Comparison of ENCODE assay signal across 12 mouse cellular contexts in genomic region chr17:64491922-64492353, GRCm38 (mm10).
DNase-seq lines count a peak whose midpoint lies in the region; ATAC-seq and TF ChIP-seq lines count a peak whose summit lies in the region.
"Had no signal": no experiment of that assay in that cellular context is flagged by ENCODE, and none has a peak within 500 bp of the region (broad histone marks: within the 10 kb centered on the region; RNA-seq: fewer than 3 reads in every experiment).

No protein-coding gene starts in this region.

- DNase-seq in kidney, postnatal 36 days, result no peak
- DNase-seq in yolk sac, embryonic 10.5 days (ENCODE audit: low spot score), result peak; percentile 50
- DNase-seq in layer of hippocampus, adult 9-10 months (ENCODE audit: low spot score), result no peak
- no peak for DNase-seq in embryo, embryonic 10 days (ENCODE audit: low spot score)
- DNase-seq: adrenal gland, postnatal 25 days; cerebellum, adult 11 months; kidney, adult 11 months had no signal

- 0 out of 2 replicates have a peak, but pooled peaks have one; percentile 49 for ATAC-seq in kidney, embryonic 15.5 days (replicated peaks; ENCODE audit: low FRiP score)
- peak; percentile 28; the same call in 1 of the 2 replicates for ATAC-seq in intestine, postnatal 0 days
- peak; percentile 89 for ATAC-seq in lung, embryonic 15.5 days (ENCODE audit: borderline replicate concordance, extremely low read depth, low FRiP score, low TSS enrichment)
- ATAC-seq: forebrain, embryonic 13.5 days had no signal

- H3K9me3 ChIP-seq in kidney, embryonic 15.5 days (replicated peaks), result no peaks in the 10 kb centered on the region
- H3K9me3 ChIP-seq in intestine, postnatal 0 days (ENCODE audit: control insufficient read depth), result no peaks in the 10 kb centered on the region
- no peaks in the 10 kb centered on the region for H3K9me3 ChIP-seq in lung, embryonic 15.5 days
- H3K9me3 ChIP-seq: forebrain, embryonic 13.5 days had no signal

- H3K27ac ChIP-seq in kidney, embryonic 15.5 days, result no peak overlapping the region
- no peak overlapping the region for H3K27ac ChIP-seq in intestine, postnatal 0 days (ENCODE audit: low read depth, low read length)
- peak overlapping the region; percentile 78 for H3K27ac ChIP-seq in lung, embryonic 15.5 days
- H3K27ac ChIP-seq: forebrain, embryonic 13.5 days; macrophage had no signal

- WGBS in kidney, embryonic 15.5 days, result 73% methylated on average over 6 of the region's 10 CpGs
- 25% methylated on average over 8 of the region's 10 CpGs for WGBS in intestine, postnatal 0 days
- WGBS in lung, embryonic 15.5 days, result 28% methylated on average over 10 of the region's 10 CpGs

- H3K9ac ChIP-seq in kidney, embryonic 15.5 days, result no peak overlapping the region
- no peak overlapping the region for H3K9ac ChIP-seq in intestine, postnatal 0 days (ENCODE audit: low read depth, low read length)
- no peak overlapping the region for H3K9ac ChIP-seq in lung, embryonic 15.5 days
- H3K9ac ChIP-seq: forebrain, embryonic 13.5 days had no signal

- H3K4me2 ChIP-seq in kidney, embryonic 15.5 days, result no peak overlapping the region
- no peak overlapping the region for H3K4me2 ChIP-seq in intestine, postnatal 0 days (replicated peaks; ENCODE audit: low read depth)
- no peak overlapping the region for H3K4me2 ChIP-seq in lung, embryonic 15.5 days
- H3K4me2 ChIP-seq: forebrain, embryonic 13.5 days had no signal

- 0 out of 2 replicates have a peak, but pooled peaks cover 5% of the 10 kb centered on the region for H3K4me1 ChIP-seq in kidney, embryonic 15.5 days
- H3K4me1 ChIP-seq in intestine, postnatal 0 days (replicated peaks; ENCODE audit: control insufficient read depth, insufficient read depth, low read length), result no peaks in the 10 kb centered on the region
- no peaks in the 10 kb centered on the region for H3K4me1 ChIP-seq in lung, embryonic 15.5 days

- TF ChIP-seq CTCF in intestine, postnatal 0 days (IDR thresholded peaks at IDR 0.05; ENCODE audit: low read depth), result no peak

- no peak overlapping the region for H3K4me3 ChIP-seq in kidney, embryonic 15.5 days (replicated peaks)
- no peak overlapping the region for H3K4me3 ChIP-seq in intestine, postnatal 0 days (ENCODE audit: low read depth, low read length)
- no peak overlapping the region; the same call in 1 of the 2 replicates for H3K4me3 ChIP-seq in lung, embryonic 15.5 days
- H3K4me3 ChIP-seq: forebrain, embryonic 13.5 days had no signal

- H3K27me3 ChIP-seq in kidney, embryonic 15.5 days, result no peaks in the 10 kb centered on the region
- H3K27me3 ChIP-seq in intestine, postnatal 0 days (replicated peaks; ENCODE audit: control insufficient read depth, insufficient read depth, low read length), result no peaks in the 10 kb centered on the region
- no peaks in the 10 kb centered on the region for H3K27me3 ChIP-seq in lung, embryonic 15.5 days
- H3K27me3 ChIP-seq: forebrain, embryonic 13.5 days had no signal

- H3K36me3 ChIP-seq in kidney, embryonic 15.5 days, result no peaks in the 10 kb centered on the region
- no peaks in the 10 kb centered on the region for H3K36me3 ChIP-seq in intestine, postnatal 0 days (ENCODE audit: control insufficient read depth, insufficient read depth)
- no peaks in the 10 kb centered on the region for H3K36me3 ChIP-seq in lung, embryonic 15.5 days

Comparison
In these comparisons a context has a peak if more than half of its experiments do, and no peak if none do; other contexts are left out.
1. ATAC-seq: peak in every context shown above with its lines; median percentile 89 in lung, embryonic 15.5 days; 49 in kidney, embryonic 15.5 days; 28 in intestine, postnatal 0 days.